Mouse (Mus musculus) cerebellum, adult 2 months (tissue): ENCODE results near the gene Pbx1. TPM values are rescaled to one million over a fixed set of nuclear protein-coding genes. Genes with fewer than 3 reads are reported as not detected.

Experiments used
- DNase-seq, 2 experiments: peaks; one replicate each; pipeline ENCODE4 v3.0.0; 2021
- H3K27ac ChIP-seq: fragments of 200-500 bp; 2 replicates; pipeline ENCODE4 v1.5.1; 2012; ENCODE audit warnings: low read length, control low read depth, inconsistent platforms; ENCODE audit not compliant: insufficient read depth
- H3K27me3 ChIP-seq: fragments of 200-500 bp; 2 replicates; pipeline ENCODE4 v1.6.1; 2012; ENCODE audit warnings: inconsistent platforms, mild to moderate bottlenecking, low read length, moderate library complexity; ENCODE audit not compliant: control insufficient read depth, insufficient read depth
- H3K4me1 ChIP-seq: fragments of 200-500 bp; 2 replicates; pipeline ENCODE4 v1.6.1; 2011; ENCODE audit warnings: low read length; ENCODE audit not compliant: control insufficient read depth, insufficient read depth
- H3K4me3 ChIP-seq: fragments of 200-500 bp; replicated peaks from 2 replicates; pipeline ENCODE3; 2011; ENCODE audit warnings: mild to moderate bottlenecking, low read depth, low read length, control low read depth; ENCODE audit not compliant: insufficient read depth
- CTCF ChIP-seq: fragments of 200-500 bp; IDR thresholded peaks from 2 replicates; pipeline ENCODE4 v1.5.1; 2011; ENCODE audit warnings: low read depth, mild to moderate bottlenecking, control low read depth, low read length, moderate library complexity, borderline replicate concordance; ENCODE audit not compliant: insufficient read depth
- POLR2A ChIP-seq: fragments of 200-500 bp; IDR thresholded peaks from 2 replicates; pipeline ENCODE4 v1.6.1; 2011; ENCODE audit warnings: low read length, control low read depth, borderline replicate concordance; ENCODE audit not compliant: insufficient read depth
- WGBS: fragments of 180-500 bp; shearing (Covaris S2); methylation state at CpG from one replicate; pipeline ENCODE4 v1.1.7; 2018; 5-methylcytosine and 5-hydroxymethylcytosine counted together
- polyA plus RNA-seq: library from polyadenylated mRNA; depleted of rRNA; stranded (reverse); fragments of >200 nt; gene quantifications from 2 replicates; pipeline ENCODE4 v1.2.3, GENCODE M21; 2012

Pbx1 gene
- polyA plus RNA-seq, 1 experiment, result 34.9 TPM

- Histone ChIP-seq H3K4me3 (no peak overlapping the region), H3K27me3 (no peaks in the 10 kb centered on the region), H3K4me1 (no peaks in the 10 kb centered on the region), H3K27ac (no peak overlapping the region)
- 31% methylated on average over 4 of the region's 4 CpGs for WGBS
- TF ChIP-seq POLR2A, result no peak
- no peak for TF ChIP-seq CTCF
- no peak for DNase-seq
Observed at GRCm38 (mm10) chr1:168091627-168092026, 340.4 kb downstream of the Pbx1 start.

GRCm38 (mm10) chr1:168088680-168089079 lies 343.4 kb downstream of the Pbx1 start:
- no peaks in the 10 kb centered on the region for H3K27me3 ChIP-seq
- DNase-seq, result no peak
- H3K27ac ChIP-seq, result no peak overlapping the region
- TF ChIP-seq POLR2A (no peak), CTCF (no peak)
- 59% methylated on average over 7 of the region's 7 CpGs for WGBS
- no peaks in the 10 kb centered on the region for H3K4me1 ChIP-seq
- H3K4me3 ChIP-seq, result no peak overlapping the region

GRCm38 (mm10) chr1:168079394-168079767 lies 352.7 kb downstream of the Pbx1 start:
- WGBS, result 80% methylated on average over 6 of the region's 6 CpGs
- no peak overlapping the region for H3K4me3 ChIP-seq
- no peak for DNase-seq

GRCm38 (mm10) chr1:168078746-168079393 lies 353.2 kb downstream of the Pbx1 start:
- Histone ChIP-seq H3K27ac (no peak overlapping the region), H3K4me1 (no peaks in the 10 kb centered on the region), H3K27me3 (no peaks in the 10 kb centered on the region; the same call in 1 of the 2 replicates), H3K4me3 (no peak overlapping the region)
- TF ChIP-seq POLR2A (no peak), CTCF (no peak)
- 61% methylated on average over 10 of the region's 10 CpGs for WGBS
- no peak for DNase-seq

More at GRCm38 (mm10) chr1:168079394-168079767, 352.7 kb downstream of the Pbx1 start:
- H3K27ac ChIP-seq, result no peak overlapping the region
- TF ChIP-seq CTCF, result no peak
- no peak for TF ChIP-seq POLR2A
- no peaks in the 10 kb centered on the region; the same call in 1 of the 2 replicates for H3K27me3 ChIP-seq
- H3K4me1 ChIP-seq, result no peaks in the 10 kb centered on the region

GRCm38 (mm10) chr1:168071974-168072373 lies 360.1 kb downstream of the Pbx1 start:
- 16% methylated on average over 5 of the region's 5 CpGs for WGBS
- no peaks in the 10 kb centered on the region for H3K4me1 ChIP-seq
- no peak for DNase-seq
- no peak overlapping the region for H3K4me3 ChIP-seq
- TF ChIP-seq CTCF, result no peak
- TF ChIP-seq POLR2A, result no peak
- H3K27me3 ChIP-seq, result no peaks in the 10 kb centered on the region
- H3K27ac ChIP-seq, result no peak overlapping the region

GRCm38 (mm10) chr1:168070273-168070910 lies 361.7 kb downstream of the Pbx1 start:
- no peak overlapping the region for H3K4me3 ChIP-seq
- no peak overlapping the region for H3K27ac ChIP-seq
- 94% methylated on average over 6 of the region's 6 CpGs for WGBS
- no peak for TF ChIP-seq CTCF
- no peaks in the 10 kb centered on the region for H3K27me3 ChIP-seq
- DNase-seq, result no peak
- H3K4me1 ChIP-seq, result no peaks in the 10 kb centered on the region

GRCm38 (mm10) chr1:168069740-168070139 lies 362.3 kb downstream of the Pbx1 start:
- DNase-seq, result no peak
- Histone ChIP-seq H3K4me1 (no peaks in the 10 kb centered on the region), H3K4me3 (no peak overlapping the region), H3K27me3 (no peaks in the 10 kb centered on the region), H3K27ac (no peak overlapping the region)
- 43% methylated on average over 5 of the region's 5 CpGs for WGBS
- TF ChIP-seq POLR2A, result no peak
- no peak for TF ChIP-seq CTCF
